Mouse (Mus musculus): ENCODE data around the gene Asap2. TPM values are rescaled to one million over a fixed set of nuclear protein-coding genes. Genes with fewer than 3 reads are reported as not detected.

The Asap2 gene
- total RNA-seq, 2 experiments from 2014 or later: 3.5 to 4.3 TPM

DNA sequence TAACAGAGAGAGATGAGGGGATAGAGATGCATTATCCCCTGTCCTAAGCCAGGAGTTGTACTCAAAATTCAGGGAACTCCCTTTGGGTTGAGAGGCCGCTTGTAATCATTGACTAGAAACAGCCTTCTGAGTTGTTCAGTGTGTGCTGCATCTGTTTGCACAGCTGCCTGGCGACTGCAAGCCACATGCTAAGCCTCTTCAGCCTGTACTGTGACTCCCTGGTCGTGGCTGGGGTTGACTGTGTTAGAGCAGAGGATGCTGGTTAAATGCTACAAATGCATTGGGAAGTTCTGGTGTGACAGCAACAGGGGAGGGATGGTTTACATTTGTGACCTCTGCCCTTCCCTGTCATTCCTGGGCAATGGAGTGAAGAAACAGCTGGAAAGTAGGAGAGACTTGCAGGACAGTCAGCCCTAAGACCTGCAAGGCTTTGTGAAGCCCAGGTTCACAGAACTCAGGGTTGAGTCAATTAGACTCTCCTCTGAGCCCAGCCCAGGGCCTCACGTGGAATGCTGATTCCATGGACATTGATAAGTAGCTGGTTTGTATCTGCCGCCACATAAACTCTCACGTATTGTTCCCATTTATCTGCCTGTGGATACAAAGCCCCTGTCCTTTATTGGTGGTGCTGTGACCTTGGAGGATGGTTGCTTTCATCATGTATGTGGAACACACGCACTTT lies 257.6 kb downstream of the Asap2 start:
- intact Hi-C loops (cut with DNase I): no loop called here
- DNase-seq: no peak

DNA sequence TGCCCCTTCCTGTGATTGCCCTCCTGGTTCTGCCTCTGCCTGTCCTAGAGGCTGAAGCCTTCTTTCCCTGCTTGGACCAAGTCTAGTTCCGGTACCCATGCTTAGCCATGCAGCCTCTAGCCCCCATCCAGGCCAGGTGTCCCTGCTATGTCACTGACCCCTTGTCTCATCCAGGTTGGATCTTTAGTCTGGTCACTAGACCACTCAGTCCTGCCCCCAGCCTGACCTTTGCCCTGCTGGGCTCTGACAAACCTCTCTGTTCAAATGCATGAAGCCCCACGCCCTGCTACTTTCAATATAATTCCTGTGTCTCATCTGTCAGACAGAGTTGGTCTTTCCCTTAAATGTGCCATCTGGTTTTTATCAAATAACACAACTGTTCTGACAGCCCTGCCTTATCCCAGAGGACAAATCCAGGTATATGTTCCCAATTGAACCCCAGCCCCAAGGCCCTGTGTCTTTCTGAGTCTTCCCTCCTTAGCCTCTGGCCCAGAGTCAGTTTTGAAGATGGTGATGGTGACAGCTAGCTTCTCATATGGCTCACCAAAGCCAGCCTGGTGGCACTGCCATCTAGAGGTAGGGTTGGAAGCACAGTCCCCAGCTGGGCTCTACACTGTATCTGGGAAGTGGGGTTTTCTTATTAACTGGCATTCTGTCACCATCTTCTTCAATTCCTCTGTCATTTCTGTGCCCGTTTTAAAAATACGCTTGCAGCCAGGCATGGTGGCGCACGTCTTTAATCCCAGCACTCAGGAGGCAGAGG lies 270.4 kb downstream of the Asap2 start:
- intact Hi-C loops (cut with DNase I): no loop called here
- no peak for DNase-seq

DNA sequence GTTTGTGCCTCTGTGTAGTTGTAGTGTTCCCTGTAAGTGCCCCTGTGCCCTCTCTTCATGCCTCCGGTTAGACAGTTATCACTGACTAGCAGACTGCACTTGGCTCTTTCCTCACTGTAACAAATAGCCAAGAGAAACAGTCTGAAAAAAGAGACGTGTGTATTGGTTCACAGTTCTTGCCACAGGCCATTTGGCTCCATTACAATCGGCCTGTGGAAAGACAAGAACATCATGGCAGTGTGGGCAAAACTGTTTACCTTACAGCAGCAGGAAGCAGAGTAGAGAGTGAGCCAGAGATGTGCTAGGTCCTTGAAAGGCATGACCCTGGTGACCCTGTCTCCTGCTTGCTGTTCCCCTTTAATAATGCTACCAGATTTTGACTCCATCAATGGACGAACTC lies 271.3 kb downstream of the Asap2 start:
- intact Hi-C loops (cut with DNase I): no loop called here
- no peak for DNase-seq

DNA sequence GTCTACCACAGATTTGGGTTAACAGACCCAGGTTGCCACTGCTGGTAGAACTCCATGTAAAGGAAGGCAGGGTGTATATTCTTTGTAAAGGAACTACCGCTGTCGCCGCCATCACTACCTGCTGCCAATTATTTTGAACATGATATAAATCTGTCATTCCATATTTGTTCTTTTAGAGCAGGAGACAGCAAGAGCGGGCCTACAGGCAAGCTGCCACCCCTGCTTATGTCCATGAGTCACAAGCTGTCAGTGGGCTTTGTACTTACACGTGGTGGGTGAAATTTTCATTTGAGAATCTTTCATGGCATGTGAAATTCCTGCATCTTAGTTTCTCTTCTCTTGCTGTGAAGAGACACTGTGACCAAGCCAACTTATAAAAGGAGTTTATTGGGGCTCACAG lies 273.0 kb downstream of the Asap2 start:
- intact Hi-C loops (cut with DNase I): no loop called here
- no peak for DNase-seq

DNA sequence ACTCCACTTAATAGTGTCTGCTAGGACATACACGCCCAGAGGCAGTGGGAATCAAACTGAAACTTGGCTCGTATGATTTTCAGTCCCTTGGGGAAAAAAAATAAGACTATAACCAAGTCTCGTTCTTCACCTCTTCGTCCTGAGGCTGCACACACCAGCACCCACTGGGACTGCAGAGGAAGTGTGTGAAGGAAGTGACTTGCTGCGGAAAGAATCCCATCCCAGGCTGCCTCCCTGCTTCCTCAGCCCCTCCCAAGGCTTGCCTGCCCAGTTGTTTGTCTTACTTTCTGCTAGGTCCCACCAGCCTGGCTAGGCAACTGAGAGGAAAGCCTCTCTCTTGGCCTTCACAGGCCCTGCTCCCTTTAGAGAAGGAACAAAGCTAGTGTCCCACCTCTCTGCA lies 274.0 kb downstream of the Asap2 start:
- peak; percentile 26 for DNase-seq
- intact Hi-C loops (cut with DNase I): no loop called here

DNA sequence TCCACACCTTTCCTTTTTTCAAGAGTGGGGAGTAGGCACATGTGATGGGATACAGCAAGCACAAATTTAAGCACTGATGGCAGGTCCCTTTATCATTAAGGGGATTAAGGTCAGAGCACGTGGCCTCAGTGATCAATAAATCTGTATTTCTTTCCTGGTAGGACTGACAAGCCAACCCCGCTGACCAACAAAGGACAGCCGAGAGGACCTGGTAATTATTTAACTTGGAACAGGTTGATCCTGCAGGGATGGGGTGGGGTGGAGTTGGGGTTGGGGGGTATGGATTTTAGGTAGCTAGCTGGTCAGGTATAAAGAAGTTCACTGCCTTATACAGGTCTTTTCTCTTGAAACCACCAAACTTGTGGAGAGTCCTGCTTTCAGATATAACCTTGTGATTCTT lies 274.7 kb downstream of the Asap2 start:
- DNase-seq: no peak
- intact Hi-C loops (cut with DNase I): no loop called here

DNA sequence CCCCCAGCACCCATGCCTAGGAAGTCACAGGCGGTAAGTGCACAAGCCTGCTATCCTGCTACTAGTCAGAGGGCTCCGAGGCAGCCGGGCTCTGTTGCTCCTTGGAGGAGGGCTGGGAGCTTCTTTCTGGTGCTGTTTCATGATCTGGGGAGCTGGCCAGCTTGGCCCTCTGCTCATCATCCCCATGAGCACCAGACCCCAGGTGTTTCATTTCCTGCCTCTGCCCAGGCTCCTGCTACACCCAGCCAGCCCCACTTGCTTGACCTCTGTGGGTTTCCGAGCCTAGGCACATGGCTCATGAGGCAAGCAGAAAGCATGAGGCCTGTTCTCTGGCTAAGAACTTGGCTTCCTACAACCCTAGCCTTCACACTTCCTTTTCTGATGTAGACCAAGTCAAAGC lies 275.2 kb downstream of the Asap2 start:
- intact Hi-C loops (cut with DNase I): no loop called here

DNA sequence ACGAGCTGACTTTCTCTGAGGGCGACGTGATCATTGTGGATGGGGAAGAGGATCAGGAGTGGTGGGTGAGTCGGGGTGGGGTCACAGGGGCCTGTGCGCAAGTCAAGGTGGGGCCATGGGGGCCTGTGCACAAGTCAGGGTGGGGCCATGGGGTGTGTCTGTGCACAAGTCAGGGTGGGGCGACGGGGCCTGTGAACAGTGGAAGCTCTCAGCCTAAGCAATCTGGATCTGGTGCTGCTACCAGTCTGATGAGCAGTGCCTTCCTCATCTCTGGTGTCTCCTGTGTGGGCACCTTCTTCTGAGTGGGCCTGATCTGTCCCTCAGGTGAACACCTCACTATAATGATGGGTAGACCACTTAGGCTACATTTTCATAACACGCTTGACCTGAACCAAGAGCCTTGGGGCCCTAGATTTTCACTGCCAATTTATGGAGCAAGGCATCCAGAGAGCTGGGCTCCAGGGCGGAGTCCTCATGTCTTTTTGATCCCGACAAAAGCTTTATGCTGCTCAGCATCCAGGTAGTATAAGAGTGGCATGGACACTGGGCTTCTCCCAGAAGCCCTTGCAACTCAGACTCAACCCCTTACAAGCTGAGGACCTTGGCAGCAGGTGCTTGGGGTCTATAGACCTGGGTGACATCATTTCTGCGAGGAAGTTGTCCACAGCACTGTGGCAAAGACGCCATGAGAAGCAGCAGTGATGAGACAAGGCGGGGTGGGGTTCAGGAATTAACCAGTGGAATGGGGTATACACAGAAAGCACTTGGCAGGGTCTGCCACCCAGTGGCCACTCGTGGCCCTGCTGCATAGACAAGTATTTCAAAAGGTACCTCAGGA lies 275.9 kb downstream of the Asap2 start:
- intact Hi-C loops (cut with DNase I): no loop called here
- peak; percentile 23 to 37 for DNase-seq

More for the DNA sequence above, 275.2 kb downstream of the Asap2 start:
- DNase-seq: no peak

DNA sequence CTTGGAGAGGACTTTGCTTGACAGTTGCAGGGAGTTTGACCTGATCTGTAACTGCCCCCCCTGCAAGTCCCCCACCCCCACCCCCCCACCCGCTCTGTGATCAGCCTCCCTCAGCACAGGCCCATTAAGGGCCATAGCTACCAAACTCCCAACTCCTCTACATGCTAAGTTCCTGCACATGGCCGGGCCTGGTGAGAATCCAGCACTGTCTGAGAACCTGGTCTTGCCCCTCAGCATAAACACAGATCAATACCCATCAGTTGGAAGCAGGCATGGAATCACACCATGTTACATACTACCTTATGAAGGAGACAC lies 276.5 kb downstream of the Asap2 start:
- DNase-seq: no peak
- intact Hi-C loops (cut with DNase I): no loop called here

DNA sequence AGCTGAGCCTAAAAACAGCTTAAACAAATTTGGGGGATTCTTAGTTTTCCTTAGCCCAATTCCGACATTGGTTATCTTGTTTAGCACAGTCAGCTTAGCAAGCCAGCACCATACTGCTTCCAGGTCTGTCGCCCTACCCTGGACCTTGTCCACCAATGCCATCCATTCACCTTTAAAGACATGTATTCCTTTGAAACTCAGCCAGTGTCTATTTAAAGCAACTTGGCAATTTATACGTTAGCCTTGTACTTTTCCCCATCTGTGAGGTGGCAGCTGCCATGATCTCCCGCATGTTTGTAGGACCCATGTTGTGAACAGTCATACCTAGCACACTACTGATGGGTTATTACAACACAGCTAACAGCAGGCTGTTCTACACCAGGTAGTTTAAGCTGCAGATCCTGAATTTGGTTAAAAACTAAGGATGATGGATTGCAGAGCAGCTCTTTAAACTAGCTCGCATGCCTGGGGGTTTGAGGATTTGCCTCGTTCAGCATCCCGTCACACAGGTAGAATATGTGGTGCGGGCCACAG lies 277.9 kb downstream of the Asap2 start:
- intact Hi-C loops (cut with DNase I): no loop called here
- no peak for DNase-seq

DNA sequence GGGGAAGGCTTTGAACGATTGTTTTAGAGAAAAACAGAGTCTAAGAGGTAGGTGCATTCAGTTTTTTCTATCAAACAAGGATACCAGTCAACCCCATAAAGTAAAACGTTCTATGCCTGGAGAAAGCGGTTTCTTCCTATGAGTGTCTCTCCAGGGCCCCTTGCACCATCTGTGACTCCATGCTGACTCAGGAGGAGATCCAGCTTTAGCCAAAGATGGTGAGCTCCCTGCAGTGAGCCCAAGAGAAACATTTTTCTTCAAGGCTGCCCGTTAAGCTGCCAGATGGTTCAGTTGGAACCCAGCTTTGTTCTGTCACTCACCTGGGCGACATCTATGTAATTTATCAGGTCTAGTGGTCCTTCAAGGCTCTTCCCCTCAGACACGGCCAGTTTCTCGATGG lies 284.2 kb downstream of the Asap2 start:
- no peak for DNase-seq
- intact Hi-C loops (cut with DNase I): no loop called here

DNA sequence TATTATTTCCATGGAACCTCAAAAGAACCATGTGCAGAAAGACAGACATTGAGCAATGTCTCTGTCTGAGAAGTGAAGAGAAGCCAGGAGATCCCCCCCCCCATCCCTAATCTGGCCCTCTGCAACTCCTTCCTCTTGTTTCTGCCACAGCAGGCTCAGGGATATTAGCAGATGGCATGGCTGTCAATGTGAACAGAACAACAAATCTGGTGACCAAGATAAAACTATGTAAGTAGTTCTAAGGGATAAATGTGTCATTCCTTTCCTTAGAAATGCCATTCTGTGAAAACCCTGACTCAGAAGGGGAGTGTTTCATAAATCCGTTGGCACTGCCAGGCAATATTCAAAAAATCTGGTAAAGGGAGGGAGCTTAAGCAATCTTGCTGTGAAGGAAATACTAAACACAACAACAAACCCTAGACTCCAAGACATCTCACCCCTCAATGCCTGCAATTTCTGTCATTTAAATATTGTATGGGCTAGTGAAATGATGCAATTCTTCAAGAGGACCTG lies 287.1 kb downstream of the Asap2 start:
- intact Hi-C loops (cut with DNase I): no loop called here
- DNase-seq: no peak

DNA sequence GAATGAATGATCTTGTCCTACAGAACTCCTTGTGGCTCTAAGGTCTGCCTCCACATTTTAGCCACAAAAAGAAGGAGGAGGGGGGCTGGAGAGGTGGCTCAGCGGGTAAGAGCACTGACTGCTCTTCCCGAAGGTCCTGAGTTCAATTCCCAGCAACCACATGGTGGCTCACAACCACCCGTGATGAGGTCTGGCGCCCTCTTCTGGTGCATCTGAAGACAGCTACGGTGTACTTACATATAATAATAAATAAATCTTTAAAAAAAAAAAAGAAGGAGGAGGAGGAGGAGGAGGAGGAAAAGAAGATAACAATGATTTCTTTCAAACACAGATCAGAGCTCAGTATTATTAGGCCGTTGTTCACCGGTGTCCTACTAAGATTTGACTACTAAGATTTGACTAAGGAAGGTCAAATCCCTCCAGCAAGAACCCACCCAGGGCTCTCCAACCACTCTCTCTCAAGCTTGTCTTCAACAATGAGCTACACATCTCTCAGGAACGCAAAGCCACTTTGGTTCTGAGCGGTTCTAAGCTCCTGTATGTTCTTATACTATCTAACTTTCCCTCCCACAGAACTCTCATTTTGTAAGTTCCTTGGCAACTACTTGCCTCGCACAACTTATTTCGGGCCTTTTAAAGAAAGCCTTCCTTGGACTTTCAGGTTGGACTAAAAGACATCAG lies 294.6 kb downstream of the Asap2 start, which contains the start of gene Cpsf3:
Cpsf3 (plus strand) TSS at position 631 of the 681 bp plus-strand sequence.
- intact Hi-C loops (cut with DNase I): no loop called here

DNA sequence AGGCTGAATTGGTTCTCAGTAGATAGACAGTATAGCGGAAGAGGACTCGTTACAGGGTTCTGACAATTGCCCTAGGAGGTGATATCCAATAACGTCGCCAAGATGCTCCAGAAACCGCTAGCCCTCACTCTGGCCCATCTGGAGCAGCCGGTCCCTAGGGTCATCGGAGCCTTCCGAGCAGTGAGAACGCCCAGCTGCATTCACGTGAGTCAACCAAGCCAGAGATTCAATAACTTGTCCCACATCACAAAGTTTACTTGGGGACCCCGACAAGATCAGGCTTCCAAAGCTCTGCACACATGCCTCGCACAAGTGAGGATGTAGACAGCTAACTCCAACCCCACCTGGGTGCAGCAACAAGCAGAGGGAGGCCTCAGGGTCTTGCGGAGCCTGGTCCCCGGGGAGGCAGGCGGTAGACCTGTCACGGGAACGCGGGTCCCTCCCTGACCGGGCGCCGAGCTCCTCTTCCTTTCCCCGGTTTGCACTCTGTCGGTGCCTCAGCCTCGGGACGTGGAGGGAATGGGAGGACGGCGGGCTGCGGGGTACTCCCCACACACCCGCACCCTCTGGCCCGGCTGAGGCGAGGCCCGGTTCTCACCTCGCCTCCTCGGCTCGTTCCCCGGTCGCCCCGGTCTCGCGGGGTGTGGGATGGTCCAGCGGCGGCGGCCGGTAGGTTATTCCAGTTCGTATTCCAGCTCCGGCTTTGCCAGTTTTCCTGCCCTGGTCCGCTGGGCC lies 295.4 kb downstream of the Asap2 start:
- DNase-seq: no peak
- intact Hi-C loops (cut with DNase I): no loop called here

More for the DNA sequence above, 294.6 kb downstream of the Asap2 start, which contains the start of gene Cpsf3:
- DNase-seq: no peak

DNA sequence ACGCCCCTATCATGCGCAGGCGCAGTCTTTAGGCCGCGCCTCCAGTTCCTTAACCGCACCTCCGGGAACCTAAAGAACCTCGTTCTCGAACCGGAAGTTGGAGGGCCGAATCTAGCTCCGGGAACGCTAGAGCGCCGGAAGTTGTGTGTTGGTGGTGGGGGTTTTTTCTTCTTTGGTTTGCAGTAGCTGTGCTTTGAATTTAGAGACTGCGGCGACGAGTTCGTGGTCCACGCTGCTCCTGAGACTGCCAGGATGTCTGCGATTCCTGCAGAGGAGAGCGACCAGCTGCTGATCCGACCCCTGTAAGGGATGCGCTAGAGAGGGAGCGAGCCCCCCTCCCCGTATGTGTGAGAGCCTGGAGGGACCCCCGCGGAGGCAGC lies 296.0 kb downstream of the Asap2 start, which contains the start of gene Itgb1bp1:
Itgb1bp1 (minus strand) TSS at position 42 of the 380 bp plus-strand sequence.
- intact Hi-C loops (cut with DNase I): no loop called here
- peak; percentile 99 for DNase-seq

DNA sequence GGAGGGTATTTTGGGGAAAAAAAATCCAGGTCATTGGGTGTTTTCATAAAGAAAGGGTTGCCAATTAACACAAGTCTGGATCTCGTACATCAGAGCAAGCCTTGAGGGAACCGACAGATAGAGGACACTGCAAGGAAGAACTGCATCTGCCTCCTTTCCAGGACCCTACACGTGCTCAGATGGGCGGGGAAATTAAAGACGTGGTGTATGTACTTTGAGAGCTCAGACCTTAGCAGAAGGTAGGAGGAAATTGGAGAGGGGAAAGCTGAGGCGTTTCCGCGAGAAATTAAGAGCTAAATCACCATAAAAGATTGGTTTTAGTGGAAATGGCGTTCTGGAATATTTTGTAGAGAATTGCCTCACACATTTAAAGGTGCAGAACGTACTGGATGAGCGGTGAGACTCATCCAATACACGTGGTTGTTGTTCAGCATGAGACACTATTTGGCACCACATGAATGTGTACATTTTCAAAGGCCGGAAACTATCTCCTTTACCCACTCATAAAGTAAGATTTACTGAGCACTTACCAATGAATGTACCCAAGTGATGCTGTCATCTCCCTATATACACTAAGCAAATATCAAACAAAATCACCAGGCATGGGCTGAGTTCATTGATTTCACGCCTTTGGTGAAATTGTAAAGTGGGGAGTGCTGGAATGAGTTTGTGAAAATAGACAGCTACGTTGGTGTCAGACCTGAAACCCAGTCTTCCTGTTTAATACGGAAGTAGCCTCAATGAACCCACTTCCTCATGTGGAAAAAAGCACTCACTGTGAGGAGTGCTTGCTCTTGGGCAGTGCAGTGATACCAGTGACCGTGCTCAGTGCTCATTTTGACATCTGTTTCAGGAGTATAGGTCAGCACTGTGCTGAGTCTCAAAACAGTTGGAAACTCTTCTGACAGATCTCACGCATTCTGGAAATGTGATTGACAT lies 296.7 kb downstream of the Asap2 start:
- no peak for DNase-seq
- intact Hi-C loops (cut with DNase I): no loop called here

DNA sequence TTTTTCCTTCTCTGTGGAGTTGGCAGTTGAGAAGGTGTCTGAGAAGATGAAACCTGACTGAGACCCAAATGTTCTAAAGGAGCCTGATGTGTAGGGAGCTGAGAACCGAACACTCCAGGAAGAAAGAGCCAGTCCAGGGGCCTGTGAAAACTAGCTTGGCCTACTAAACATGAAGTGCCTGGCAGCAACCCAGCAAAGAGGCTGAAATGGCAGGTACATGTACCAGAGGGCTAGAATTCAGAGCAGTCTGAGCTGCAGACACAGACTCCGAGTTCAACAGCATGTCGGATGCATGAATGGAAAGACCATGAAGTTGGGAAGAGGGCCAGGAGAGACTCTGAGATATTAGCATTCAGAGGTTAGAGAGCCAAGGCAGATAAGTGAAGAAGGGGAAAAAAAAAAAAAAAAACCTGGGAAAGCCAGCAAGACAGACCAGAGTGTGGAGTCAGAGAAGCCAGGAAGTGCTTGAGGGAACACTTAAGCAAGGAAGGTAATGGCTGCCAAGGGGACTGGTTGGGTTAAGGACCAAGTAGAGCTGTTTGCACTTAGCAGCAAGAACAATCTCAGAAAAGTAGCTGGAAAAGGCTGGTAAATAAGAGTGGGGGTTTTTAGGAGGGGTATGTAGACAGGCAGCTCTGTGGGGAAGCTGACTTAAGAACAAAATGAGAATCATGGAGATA lies 298.6 kb downstream of the Asap2 start:
- intact Hi-C loops (cut with DNase I): no loop called here
- DNase-seq: no peak

DNA sequence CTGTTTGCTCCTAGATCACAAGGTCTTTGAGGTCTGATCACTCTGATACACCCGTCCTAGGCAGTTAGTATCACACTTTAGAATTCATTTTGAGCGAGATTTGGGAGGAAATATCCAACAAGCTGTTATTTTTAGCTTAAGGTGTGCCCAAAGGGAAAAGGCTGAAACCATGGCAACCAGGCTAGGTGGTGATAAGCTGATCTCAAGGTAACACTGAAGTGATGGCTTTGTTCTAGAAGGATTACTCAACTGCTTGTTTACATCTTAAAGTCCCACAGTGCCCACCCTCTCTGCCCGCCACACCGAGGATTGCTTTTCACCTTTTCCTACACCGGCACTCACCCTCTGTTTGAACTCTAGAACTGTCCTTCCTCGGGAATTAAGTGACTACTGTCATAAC lies 299.4 kb downstream of the Asap2 start:
- DNase-seq: no peak
- intact Hi-C loops (cut with DNase I): no loop called here

Data from gastrocnemius, postnatal 36 days (tissue).